Mouse (Mus musculus) myocyte (in vitro differentiated cells): Measurements from ENCODE around the gene Tbata.

ENCODE experiments used
- MYOD1 ChIP-seq, 3 experiments: IDR thresholded peaks; one replicate each; pipeline ENCODE4 v1.6.1; 2011; ENCODE audit warnings: control low read depth in 2 of 3, low read depth in 2 of 3, mild to moderate bottlenecking in 2 of 3, moderate library complexity in 1 of 3; ENCODE audit not compliant: insufficient read length in 2 of 3, control insufficient read depth in 1 of 3
- MYOG ChIP-seq, 3 experiments: IDR thresholded peaks; one replicate each; pipeline ENCODE4 v1.6.1; 2011; ENCODE audit warnings: control low read depth in 2 of 3, low read depth in 2 of 3, mild to moderate bottlenecking in 2 of 3; ENCODE audit not compliant: insufficient read length in 2 of 3, control insufficient read depth in 1 of 3, insufficient read depth in 1 of 3
- POLR2A ChIP-seq: IDR thresholded peaks from one replicate; pipeline ENCODE4 v1.6.1; 2011; ENCODE audit warnings: low read depth, mild to moderate bottlenecking, control low read depth, moderate library complexity; ENCODE audit not compliant: insufficient read length
- POLR2AphosphoS2 ChIP-seq: IDR thresholded peaks from one replicate; pipeline ENCODE4 v1.6.1; 2011; ENCODE audit warnings: low read depth, control low read depth; ENCODE audit not compliant: insufficient read length
- TCF12 ChIP-seq: IDR thresholded peaks from one replicate; pipeline ENCODE4 v1.6.1; 2011; ENCODE audit warnings: mild to moderate bottlenecking, control low read depth; ENCODE audit not compliant: poor library complexity, insufficient read depth, severe bottlenecking
- USF1 ChIP-seq: IDR thresholded peaks from one replicate; pipeline ENCODE4 v1.6.1; 2011; ENCODE audit warnings: low read depth, mild to moderate bottlenecking, control low read depth, moderate library complexity

- TF ChIP-seq POLR2A (no peak), TCF12 (no peak), MYOD1 (IDR thresholded peaks at IDR 0.05; ENCODE audit: control insufficient read depth in 1 of 3, insufficient read length in 2 of 3, low read depth in 2 of 3) (no peak), MYOG (IDR thresholded peaks at IDR 0.05; ENCODE audit: control insufficient read depth in 1 of 3, insufficient read depth in 1 of 3, insufficient read length in 2 of 3, low read depth in 2 of 3) (no peak), POLR2AphosphoS2 (no peak), USF1 (no peak)
These were observed 47.6 kb downstream of the Tbata start for GRCm38 (mm10) chr10:61219318-61219717.
